Mouse (Mus musculus) mesoderm, embryonic 11.5 days (tissue): ENCODE measurements at regions not wholly inside any gene's neighbourhood (a gene's known extent, or its start where the extent isn't known, plus 50 kb on each side); places are given as distances from the start of the nearest gene placed in this dataset.
"Not testable (repeated sequence)": the region's sequence is repeated elsewhere in the genome, so short reads cannot be mapped to it uniquely, and the experiment has no call there.

ENCODE experiments used
- DNase-seq: peaks from one replicate; pipeline ENCODE4 v3.0.0-alpha.2; 2012; ENCODE audit warnings: low read depth, low spot score

- DNase-seq = peak; percentile 9
Measured at GRCm38 (mm10) chr3:6427905-6428304, 192.3 kb downstream of the 1700008P02Rik start.

DNA sequence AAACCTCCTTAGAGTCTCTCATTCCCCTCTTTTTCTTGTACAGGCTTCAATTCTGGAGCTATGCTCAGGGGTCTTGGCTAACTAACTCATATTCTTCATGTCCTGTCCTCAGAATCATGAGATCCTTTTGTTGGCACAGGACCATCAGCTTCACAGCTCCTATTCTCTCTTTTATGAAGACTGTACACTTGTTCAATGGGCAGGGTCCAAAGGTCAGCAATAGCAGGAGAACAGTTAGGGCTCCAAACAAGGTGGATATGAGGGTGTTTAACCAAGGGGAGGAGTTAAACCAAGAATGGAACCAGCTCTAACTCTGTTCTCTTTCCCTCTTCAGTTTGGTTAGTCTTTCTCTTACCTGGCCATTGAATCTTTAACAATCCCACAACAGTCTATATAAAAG is 219.4 kb downstream of the 1700008P02Rik start:
- DNase-seq = no peak

GRCm38 (mm10) chr3:6385669-6386068 is 234.6 kb downstream of the 1700008P02Rik start:
- no peak for DNase-seq

GRCm38 (mm10) chr3:6382896-6383295 is 237.3 kb downstream of the 1700008P02Rik start:
- peak; percentile 31 for DNase-seq

DNA sequence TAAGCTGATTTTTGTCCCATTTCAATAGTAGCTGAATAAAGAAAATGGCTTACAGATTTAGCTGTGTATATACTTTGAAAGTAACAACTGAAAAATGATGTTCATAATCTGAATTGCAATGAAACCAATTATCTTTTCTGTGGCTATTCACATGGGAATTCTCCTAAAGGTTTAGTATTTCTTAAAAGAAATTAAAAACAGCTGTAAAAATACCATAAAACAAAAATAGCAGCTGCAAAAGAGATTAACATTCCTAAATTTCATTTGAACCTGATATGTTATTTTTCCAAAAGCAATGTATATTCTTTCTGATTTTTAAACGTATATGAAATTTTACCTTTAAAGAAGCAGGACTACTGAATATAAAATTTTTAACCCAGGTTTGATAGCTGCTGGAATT is 237.9 kb downstream of the 1700008P02Rik start:
- peak; percentile 38 for DNase-seq

- no peak for DNase-seq
Measured at GRCm38 (mm10) chr3:6381732-6382131, 238.5 kb downstream of the 1700008P02Rik start.

- not testable (repeated sequence) for DNase-seq
Measured at GRCm38 (mm10) chr3:6339001-6339400, 281.2 kb downstream of the 1700008P02Rik start.

GRCm38 (mm10) chr3:6320818-6321504 is 299.3 kb downstream of the 1700008P02Rik start:
- no peak for DNase-seq

GRCm38 (mm10) chr3:6289500-6289899 is 330.7 kb downstream of the 1700008P02Rik start:
- DNase-seq = no peak

- DNase-seq = no peak
Measured at GRCm38 (mm10) chr3:6280636-6281035, 339.6 kb downstream of the 1700008P02Rik start.
